Mouse (Mus musculus) liver, postnatal 0 days (tissue): ENCODE data around the gene Pde4b.

Source experiments
- CTCF ChIP-seq: sonication (generic); IDR thresholded peaks from 2 replicates; pipeline ENCODE4 v1.5.1; 2016; ENCODE audit warnings: antibody characterized with exemption, low read depth
- EP300 ChIP-seq: IDR thresholded peaks from 2 replicates; pipeline ENCODE4 v1.6.1; 2016; ENCODE audit warnings: antibody characterized with exemption, low read depth, mild to moderate bottlenecking

GRCm38 (mm10) chr4:102209773-102210172, 122.4 kb downstream of the Pde4b start:
- no peak for TF ChIP-seq EP300
- TF ChIP-seq CTCF, result no peak
